Mouse (Mus musculus): ENCODE measurements around the gene Sec62. TPM values are rescaled to one million over a fixed set of nuclear protein-coding genes. Genes with fewer than 3 reads are reported as not detected.

Gene Sec62
- total RNA-seq (2018; cell fraction: chromatin; rRNA removed) = 10 to 100 TPM; 19.2 to 67.5 (median 38.9) TPM
- total RNA-seq (2018; cell fraction: cytosol; rRNA removed) = 10 to 100 TPM; 37.7 to 71.9 (median 51.6) TPM
- 10 to 100 TPM; 29.5 to 73.8 (median 47.0) TPM for total RNA-seq (2018; cell fraction: nucleus; rRNA removed)
- 60.6 to 83.2 TPM (median 66.4 TPM) in 3 replicates for polyA plus RNA-seq (2018)

- Histone ChIP-seq H3K36me3 (ENCODE audit: inconsistent target) (no peaks in the 10 kb centered on the region), H3K79me2 (ENCODE audit: inconsistent target) (peaks cover 44% of the 10 kb centered on the region)
- WGBS (ENCODE audit: missing documents) = under 1% methylated on average over 61 of the region's 62 CpGs
Measured at GRCm38 (mm10) chr3:30792737-30793402, at the start of gene Sec62. Gene Sec62 (plus strand): TSS chr3:30792875.

GRCm38 (mm10) chr3:30742891-30743290 is 49.8 kb upstream of the Sec62 start:
- H3K36me3 ChIP-seq (ENCODE audit: inconsistent target) = no peaks in the 10 kb centered on the region
- WGBS (ENCODE audit: missing documents) = 88% methylated on average over 7 of the region's 7 CpGs
- H3K27ac ChIP-seq = no peak overlapping the region
- H3K79me2 ChIP-seq (ENCODE audit: inconsistent target) = no peaks in the 10 kb centered on the region
- no peak overlapping the region for H3K4me3 ChIP-seq (ENCODE audit: inconsistent target)

More at GRCm38 (mm10) chr3:30792737-30793402, at the start of gene Sec62:
- Histone ChIP-seq H3K27ac (no peak within 1 kb of the TSS), H3K4me3 (ENCODE audit: inconsistent target) (peak within 1 kb of the TSS; percentile 71)

GRCm38 (mm10) chr3:30746006-30746405 is 46.7 kb upstream of the Sec62 start, which contains the start of gene Samd7:
Gene Samd7 (plus strand): TSS chr3:30746293.
- Histone ChIP-seq H3K27ac (no peak within 1 kb of the TSS), H3K4me3 (ENCODE audit: inconsistent target) (no peak within 1 kb of the TSS), H3K79me2 (ENCODE audit: inconsistent target) (no peaks in the 10 kb centered on the region), H3K36me3 (ENCODE audit: inconsistent target) (no peaks in the 10 kb centered on the region)
- WGBS (ENCODE audit: missing documents) = 75% methylated on average over 7 of the region's 7 CpGs

DNA sequence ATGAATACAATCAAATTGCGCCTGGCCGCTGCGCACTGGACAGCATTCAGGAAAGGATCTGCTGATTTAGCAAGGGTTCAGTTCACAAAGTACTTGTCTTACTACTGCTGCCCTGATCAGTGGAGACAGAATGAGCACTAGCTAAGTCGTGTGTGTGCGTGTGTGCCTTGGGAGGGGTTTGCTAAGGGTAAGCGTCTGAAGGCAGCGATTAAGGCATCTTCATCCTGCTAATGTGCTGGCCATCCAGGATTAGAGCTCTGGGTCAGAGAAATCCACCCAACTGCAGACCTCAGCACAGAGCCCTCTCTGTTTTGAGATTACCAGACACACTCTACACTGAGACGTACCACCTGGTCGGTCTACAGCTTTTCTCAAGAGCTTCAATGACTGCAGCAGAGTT is 44.4 kb upstream of the Sec62 start:
- WGBS (ENCODE audit: missing documents) = 92% methylated on average over 9 of the region's 9 CpGs
- Histone ChIP-seq H3K36me3 (ENCODE audit: inconsistent target) (no peaks in the 10 kb centered on the region), H3K4me3 (ENCODE audit: inconsistent target) (no peak overlapping the region), H3K79me2 (ENCODE audit: inconsistent target) (no peaks in the 10 kb centered on the region), H3K27ac (no peak overlapping the region)

DNA sequence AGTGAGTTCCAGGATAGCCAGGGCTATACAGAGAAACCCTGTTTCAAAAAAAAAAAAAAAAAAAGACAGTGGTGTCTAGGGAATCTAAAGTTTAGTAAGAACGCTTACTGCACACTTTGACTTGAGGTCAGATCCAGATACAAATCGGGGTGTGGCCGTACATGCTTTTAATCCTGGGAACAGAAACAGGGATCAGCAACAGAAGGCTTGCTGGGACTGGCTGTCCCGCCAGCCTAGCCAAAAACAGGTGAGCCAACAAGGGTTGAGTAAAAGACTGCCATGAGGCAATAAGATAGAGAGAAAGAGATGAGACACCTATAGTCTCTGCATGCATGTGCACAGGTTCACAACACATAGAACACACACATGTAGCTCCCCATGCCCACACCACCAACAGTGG is 38.0 kb upstream of the Sec62 start:
- Histone ChIP-seq H3K4me3 (ENCODE audit: inconsistent target) (no peak overlapping the region), H3K79me2 (ENCODE audit: inconsistent target) (no peaks in the 10 kb centered on the region), H3K36me3 (ENCODE audit: inconsistent target) (no peaks in the 10 kb centered on the region), H3K27ac (no peak overlapping the region)
- WGBS (ENCODE audit: missing documents) = 100% methylated on average over 4 of the region's 4 CpGs

GRCm38 (mm10) chr3:30764877-30765276 is 27.8 kb upstream of the Sec62 start:
- WGBS (ENCODE audit: missing documents) = 50% methylated on average over 4 of the region's 4 CpGs
- Histone ChIP-seq H3K79me2 (ENCODE audit: inconsistent target) (no peaks in the 10 kb centered on the region), H3K27ac (no peak overlapping the region), H3K36me3 (ENCODE audit: inconsistent target) (no peaks in the 10 kb centered on the region), H3K4me3 (ENCODE audit: inconsistent target) (no peak overlapping the region)

DNA sequence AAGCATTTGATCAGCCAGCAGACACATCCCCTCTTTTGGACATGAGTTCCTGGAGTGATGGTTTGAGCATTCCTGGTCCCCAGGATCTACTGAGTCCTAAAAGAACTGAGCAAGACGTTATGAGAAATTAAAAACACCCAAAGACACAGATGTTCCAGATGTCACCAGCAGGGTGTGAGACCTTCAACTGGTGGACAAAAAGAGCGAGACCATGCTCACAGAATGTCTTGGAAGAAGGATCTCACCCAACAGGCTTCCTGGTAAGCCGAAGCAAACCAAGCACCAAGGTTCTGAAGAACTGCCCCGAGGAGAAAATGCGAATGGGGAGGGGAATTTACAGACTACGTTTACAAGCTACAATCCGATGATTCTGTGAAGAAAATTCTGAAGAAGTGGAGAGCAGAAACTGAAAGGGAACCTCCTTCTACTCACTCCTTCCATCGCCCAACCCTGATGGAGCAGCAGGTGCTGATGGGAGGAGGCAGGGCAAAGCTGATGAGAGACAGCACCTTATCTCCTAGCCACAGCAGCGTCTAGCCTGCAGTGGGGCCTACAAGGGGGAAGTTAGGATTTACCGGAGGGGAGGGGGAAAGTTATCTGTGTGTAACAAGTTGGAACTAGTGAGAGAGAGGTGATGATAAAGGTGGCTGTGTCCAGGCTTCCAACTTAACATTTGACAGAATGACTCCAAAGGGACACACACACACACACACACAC is 27.2 kb upstream of the Sec62 start:
- WGBS (ENCODE audit: missing documents) = 20% methylated on average over 10 of the region's 10 CpGs
- no peaks in the 10 kb centered on the region for H3K79me2 ChIP-seq (ENCODE audit: inconsistent target)
- H3K27ac ChIP-seq = no peak overlapping the region
- no peaks in the 10 kb centered on the region for H3K36me3 ChIP-seq (ENCODE audit: inconsistent target)
- no peak overlapping the region for H3K4me3 ChIP-seq (ENCODE audit: inconsistent target)

GRCm38 (mm10) chr3:30766177-30766576 is 26.5 kb upstream of the Sec62 start:
- WGBS (ENCODE audit: missing documents) = 17% methylated on average over 7 of the region's 7 CpGs
- Histone ChIP-seq H3K36me3 (ENCODE audit: inconsistent target) (no peaks in the 10 kb centered on the region), H3K27ac (no peak overlapping the region), H3K4me3 (ENCODE audit: inconsistent target) (no peak overlapping the region), H3K79me2 (ENCODE audit: inconsistent target) (no peaks in the 10 kb centered on the region)

DNA sequence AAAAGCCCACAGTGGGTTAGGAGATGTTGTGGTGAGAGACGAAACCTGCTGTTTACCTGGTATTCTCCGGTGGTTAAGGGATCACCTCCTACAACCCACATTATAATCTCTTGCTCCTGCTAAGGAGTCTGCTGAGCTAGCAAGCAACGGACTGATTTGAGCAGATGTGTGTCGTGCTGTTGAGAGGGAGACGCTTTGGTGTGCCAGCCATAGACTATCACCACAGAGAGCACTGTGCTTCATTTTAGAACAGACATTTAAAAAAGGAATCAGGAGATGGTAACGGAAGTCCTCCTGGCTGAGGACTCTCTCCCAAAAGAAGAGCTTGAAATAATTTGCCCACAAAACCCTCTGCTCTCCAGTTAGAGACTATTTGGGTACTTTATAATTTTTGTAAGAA is 25.4 kb upstream of the Sec62 start:
- WGBS (ENCODE audit: missing documents) = 93% methylated on average over 6 of the region's 6 CpGs
- H3K79me2 ChIP-seq (ENCODE audit: inconsistent target) = no peaks in the 10 kb centered on the region
- no peak overlapping the region for H3K27ac ChIP-seq

DNA sequence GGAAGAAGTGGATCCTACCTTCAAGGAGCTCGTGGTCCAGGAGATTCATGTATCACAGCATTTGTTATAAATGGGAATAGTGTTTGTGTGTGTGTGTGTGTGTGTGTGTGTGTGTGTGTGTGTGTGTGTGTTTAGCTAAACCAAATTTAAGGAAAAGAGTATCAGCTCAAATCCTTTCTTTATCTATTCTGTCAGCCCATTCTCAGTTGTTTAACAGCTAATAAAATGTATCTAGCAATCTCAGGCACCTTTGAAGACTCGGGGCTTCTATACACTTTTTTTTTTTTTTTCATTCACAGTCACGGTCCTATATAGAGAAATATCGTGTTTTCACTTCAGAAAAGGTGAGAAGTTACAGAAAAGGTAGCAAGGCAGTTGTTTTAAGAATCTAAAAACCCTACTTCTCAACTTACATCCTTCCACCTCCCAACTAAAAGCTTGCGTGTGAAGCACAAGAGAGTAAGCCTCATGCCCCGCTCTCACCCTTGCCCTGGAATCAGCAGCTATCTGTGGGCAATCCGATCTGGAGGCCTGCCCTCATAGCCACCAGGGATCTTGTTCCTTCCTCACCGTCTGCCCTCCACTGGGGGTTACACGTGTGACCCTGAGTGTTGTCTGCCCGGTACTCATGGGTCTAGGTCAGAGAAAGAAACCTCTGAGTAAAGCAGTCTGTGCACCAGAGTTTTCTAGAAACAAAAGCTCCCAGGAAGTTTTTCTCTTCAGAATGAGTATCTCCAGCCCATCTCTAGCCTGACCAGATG is 22.7 kb upstream of the Sec62 start:
- 91% methylated on average over 10 of the region's 10 CpGs for WGBS (ENCODE audit: missing documents)
- Histone ChIP-seq H3K79me2 (ENCODE audit: inconsistent target) (no peaks in the 10 kb centered on the region), H3K36me3 (ENCODE audit: inconsistent target) (no peaks in the 10 kb centered on the region), H3K27ac (no peak overlapping the region), H3K4me3 (ENCODE audit: inconsistent target) (no peak overlapping the region)

More for the DNA sequence above, 25.4 kb upstream of the Sec62 start:
- Histone ChIP-seq H3K4me3 (ENCODE audit: inconsistent target) (no peak overlapping the region), H3K36me3 (ENCODE audit: inconsistent target) (no peaks in the 10 kb centered on the region)

DNA sequence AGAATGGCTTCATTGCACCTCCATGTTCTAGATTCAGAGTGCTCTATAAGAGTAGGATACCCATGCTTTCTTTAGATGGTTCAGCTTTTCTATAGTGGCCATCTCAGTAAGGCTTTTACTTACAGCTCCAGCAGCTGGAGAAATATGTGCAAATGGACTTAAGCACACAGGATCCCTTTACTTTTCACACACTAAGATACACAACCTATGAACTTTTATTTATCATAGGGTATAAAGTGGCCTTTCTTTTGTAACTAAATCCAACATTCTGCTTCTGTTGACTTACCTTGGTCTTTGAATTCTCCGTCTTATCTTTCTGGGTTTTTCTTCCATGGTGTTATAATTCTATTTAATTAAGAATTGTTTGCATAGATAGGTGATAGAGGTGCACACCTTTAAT is 21.1 kb upstream of the Sec62 start:
- Histone ChIP-seq H3K27ac (no peak overlapping the region), H3K36me3 (ENCODE audit: inconsistent target) (no peaks in the 10 kb centered on the region), H3K4me3 (ENCODE audit: inconsistent target) (no peak overlapping the region), H3K79me2 (ENCODE audit: inconsistent target) (no peaks in the 10 kb centered on the region)
- WGBS (ENCODE audit: missing documents) = 92% methylated on average over 1 of the region's 1 CpGs

DNA sequence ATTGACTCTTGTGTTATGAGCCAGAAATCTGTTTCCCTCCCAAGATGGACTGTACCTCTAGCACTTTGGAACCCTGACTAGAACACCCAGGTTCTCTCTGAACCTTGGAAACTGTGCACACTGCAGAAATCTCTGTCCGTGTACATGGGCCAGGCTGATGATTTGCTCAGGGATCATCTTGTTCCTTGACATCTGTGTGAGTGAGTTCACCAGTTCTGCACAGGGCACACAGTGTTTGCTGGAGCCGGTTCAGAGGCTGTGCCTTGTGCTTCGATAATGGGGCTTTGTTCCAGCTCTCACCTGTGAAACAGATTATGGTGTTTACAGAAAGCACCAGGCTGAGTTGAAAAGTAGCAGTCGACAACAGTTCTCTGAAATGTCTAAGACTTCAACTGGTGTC is 20.0 kb upstream of the Sec62 start:
- Histone ChIP-seq H3K27ac (no peak overlapping the region), H3K79me2 (ENCODE audit: inconsistent target) (no peaks in the 10 kb centered on the region), H3K4me3 (ENCODE audit: inconsistent target) (no peak overlapping the region), H3K36me3 (ENCODE audit: inconsistent target) (no peaks in the 10 kb centered on the region)
- 92% methylated on average over 4 of the region's 4 CpGs for WGBS (ENCODE audit: missing documents)

DNA sequence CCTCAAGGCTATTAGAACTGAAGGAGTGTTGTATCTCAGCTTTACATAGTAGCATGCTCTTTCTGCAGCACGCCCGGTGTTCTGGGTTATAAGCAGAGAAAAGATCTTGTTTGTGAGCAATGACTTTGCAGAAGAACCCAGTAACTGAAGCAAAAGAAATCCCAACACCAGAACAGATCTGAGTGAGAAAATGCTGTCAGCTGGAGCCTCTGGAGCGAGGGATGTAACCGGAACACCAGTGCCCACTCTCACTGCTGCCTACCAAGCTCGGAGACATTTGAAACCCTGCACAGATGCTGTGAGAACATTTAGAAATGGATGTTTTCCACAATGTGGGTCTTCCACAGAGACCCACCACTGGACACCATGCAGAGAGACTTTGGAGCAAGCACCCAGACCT is 18.0 kb upstream of the Sec62 start:
- no peaks in the 10 kb centered on the region for H3K79me2 ChIP-seq (ENCODE audit: inconsistent target)
- no peak overlapping the region for H3K27ac ChIP-seq
- 98% methylated on average over 5 of the region's 5 CpGs for WGBS (ENCODE audit: missing documents)
- H3K36me3 ChIP-seq (ENCODE audit: inconsistent target) = no peaks in the 10 kb centered on the region
- H3K4me3 ChIP-seq (ENCODE audit: inconsistent target) = no peak overlapping the region

DNA sequence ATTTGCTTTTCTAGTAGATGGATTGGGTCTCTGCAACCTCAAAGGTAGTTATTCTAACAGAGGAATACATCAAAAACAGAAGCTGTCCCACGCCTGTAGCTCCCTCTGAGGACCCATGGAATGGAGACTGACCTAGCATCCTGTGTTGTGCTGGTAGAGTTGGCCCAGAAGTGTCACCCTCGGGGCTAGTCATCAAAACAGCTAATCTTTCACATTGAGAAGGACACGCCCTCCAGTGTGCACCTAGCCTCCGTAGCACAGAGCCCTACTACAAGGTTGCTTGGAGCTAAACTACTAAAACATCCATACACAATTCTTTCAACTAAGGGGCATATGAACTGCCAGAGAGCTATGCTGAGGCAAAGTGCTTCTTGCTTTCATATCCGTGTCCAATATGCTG is 14.7 kb upstream of the Sec62 start:
- Histone ChIP-seq H3K27ac (no peak overlapping the region), H3K4me3 (ENCODE audit: inconsistent target) (no peak overlapping the region), H3K36me3 (ENCODE audit: inconsistent target) (no peaks in the 10 kb centered on the region), H3K79me2 (ENCODE audit: inconsistent target) (no peaks in the 10 kb centered on the region)
- WGBS (ENCODE audit: missing documents) = 75% methylated on average over 5 of the region's 5 CpGs
